Mouse (Mus musculus): ENCODE data around the gene Rxra. TPM values are rescaled to one million over a fixed set of nuclear protein-coding genes. Genes with fewer than 3 reads are reported as not detected.

Gene Rxra
- total RNA-seq, 1 experiment from 2014 or later: 47.8 TPM

GRCm38 (mm10) chr2:27764256-27764936 is 88.2 kb downstream of the Rxra start:
- no peak for DNase-seq

GRCm38 (mm10) chr2:27764937-27765319 is 88.7 kb downstream of the Rxra start:
- DNase-seq: peak; percentile 87

- no peak for DNase-seq
Observed at GRCm38 (mm10) chr2:27767773-27768172, 91.5 kb downstream of the Rxra start.

DNA sequence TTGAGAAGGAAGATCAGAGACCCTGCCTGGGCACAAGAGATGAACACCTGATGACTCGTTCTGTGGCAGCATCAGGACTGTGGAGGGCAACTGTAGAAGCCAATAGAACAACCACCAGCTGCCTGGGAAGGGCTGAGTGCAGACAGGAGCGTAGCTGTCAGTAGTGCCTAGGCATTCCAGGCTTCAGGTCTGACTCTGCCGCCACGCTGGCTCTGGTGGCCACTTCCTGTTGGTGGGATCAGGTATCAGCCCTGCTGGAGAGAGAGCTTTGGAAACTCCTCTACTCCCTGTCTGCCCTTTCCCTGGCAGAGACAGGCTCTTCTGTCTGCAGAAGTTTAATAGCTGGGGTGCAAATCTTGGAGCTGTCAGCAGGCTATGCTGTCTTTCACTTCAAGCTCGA is 93.5 kb downstream of the Rxra start:
- no peak for DNase-seq

DNA sequence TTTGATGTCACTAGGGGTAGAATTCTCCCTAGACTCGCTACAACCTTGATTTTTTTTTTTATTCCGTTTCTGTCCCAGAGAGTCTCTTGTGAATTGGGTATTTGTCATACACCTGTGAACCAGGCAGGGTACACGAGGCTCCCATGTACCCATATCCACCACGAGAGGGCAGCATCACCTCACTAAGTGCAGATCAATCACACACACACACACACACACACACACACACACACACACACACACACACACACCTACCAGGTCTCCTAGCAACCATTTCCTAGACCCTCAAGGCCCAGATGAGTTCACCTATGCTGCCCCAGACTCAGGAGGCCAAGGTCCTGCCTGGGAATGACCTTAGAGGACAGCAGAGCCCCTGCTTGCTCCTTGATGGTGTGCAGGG is 94.0 kb downstream of the Rxra start:
- DNase-seq: peak; percentile 70

GRCm38 (mm10) chr2:27771936-27772335 is 95.7 kb downstream of the Rxra start:
- peak; percentile 88 for DNase-seq

DNA sequence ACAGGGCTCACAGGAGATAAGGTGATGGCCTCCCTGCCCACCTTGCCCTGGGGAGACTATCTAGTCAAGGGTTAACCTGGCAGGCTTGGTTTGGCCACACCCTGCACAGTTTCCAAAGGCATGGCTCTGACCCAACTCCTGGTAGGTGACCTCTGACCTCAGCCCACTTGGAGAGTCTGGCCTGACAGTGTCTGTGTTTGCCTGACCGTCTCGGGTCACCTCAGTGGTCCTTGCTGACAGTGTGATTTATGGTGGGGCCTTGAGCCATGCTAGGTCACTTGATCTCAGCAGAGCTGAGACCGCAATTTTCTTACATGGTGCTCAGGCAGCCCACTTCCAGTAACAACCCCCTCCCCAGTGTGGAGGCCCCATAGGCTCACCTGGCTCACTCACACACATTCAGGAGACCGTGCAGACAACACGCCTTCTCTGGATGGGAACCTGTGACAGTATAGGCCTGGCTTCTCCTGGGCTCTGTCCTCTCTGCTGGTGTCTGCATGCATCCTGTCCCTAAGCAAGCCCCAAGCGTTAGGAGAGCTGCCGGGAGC is 96.7 kb downstream of the Rxra start:
- no peak for DNase-seq

DNA sequence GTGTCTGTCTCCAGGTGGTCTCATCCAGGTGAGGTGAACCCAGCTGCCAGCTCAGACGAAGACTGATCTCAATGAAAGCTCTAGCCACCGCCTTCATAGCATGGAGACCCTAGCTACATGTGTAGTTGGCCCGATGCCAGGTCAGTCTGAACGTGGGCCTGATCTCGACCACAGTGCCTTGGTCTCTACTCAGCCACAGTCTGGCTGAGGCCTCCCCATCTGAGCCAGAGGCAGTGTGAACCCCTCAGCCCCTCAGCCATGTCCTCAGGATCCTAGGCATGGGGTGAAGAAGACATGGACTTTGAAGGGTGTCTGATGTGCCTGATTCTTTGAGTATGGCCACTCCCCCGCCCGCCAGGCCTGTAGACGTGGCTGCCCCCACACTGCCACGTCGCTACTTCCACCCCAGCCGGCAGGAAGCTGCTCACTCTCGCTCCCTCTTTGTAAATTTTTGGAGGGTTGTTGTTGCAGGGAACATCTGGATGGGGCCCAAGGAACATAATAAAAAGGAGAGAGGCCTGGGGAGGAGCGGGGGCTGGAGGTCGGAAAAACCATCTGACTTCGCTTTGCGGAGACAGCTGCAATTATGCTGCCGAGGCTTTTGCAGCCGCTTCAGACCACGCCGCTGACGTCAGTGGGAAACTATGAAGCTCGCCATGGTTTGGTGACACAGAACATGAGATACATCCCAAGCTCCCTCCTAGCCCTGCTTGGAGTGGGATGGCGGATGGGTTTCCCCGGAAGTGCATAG is 97.9 kb downstream of the Rxra start:
- DNase-seq: no peak

- DNase-seq: no peak
Observed at GRCm38 (mm10) chr2:27775006-27775405, 98.8 kb downstream of the Rxra start.

- no peak for DNase-seq
Observed at GRCm38 (mm10) chr2:27775625-27776024, 99.4 kb downstream of the Rxra start.

DNA sequence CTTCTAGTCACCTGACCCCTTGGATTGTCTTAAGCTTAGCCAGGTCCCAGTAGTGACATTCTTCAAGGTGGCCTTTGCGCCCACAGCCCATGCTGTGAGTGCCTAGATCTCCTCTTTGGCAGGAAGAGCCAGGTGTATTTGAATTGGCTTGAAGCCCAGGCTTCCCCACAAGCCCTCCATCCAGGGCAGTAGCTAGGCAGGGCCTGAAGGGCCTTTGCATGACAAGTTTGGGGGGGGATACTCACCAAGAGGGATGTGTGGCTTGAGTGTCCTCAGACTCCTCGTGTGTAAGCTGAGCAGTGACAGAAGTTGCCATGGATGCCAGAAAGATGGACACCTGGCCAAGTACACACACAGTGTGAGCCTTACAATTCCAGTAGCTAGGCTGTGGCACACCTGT is 101.5 kb downstream of the Rxra start:
- no peak for DNase-seq

GRCm38 (mm10) chr2:27778289-27778688 is 102.0 kb downstream of the Rxra start:
- DNase-seq: no peak

- no peak for DNase-seq
Observed at GRCm38 (mm10) chr2:27779291-27779866, 103.1 kb downstream of the Rxra start.

DNA sequence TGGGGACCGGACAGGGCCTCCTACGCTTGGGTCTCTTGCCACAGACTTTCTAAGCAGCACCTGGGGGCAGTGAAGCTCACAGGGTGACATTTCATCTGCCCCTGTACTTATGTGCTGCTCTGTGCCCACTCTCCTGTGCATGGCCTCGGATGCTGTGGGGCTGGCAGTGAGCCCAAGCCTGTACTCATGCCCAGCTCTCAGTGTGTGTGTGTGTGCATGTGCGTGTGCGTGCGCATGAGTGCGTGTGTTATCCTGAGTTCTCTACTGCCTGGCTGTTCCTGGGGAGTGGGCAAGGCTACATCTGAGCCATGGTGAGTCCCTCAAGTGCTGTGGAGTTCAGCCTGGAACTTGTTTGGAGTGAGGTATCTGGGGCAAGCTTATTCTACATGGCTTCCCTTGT is 103.9 kb downstream of the Rxra start:
- DNase-seq: no peak

GRCm38 (mm10) chr2:27785363-27785762 is 109.1 kb downstream of the Rxra start:
- DNase-seq: no peak

DNA sequence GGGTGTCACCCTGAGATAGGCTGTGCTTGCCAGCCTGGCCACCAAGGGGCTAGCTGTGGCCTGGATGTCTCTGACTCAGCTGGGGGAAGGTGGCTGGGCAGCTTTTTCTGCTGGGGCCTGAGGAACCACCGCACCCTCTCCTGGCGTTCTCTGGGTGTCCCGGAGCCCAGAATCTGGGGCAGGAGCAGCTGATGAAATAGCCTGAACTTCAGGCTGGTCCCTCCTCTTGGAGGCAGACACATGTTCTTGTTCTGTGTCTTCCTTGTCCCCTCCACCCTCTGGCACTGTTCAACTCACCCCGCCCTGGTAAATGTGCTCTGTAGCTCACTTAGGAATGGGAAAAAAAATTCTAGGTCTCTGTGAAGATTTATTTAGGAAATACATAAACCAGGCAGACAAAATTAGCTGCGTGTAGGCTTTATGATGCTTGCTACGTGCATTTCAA is 109.8 kb downstream of the Rxra start:
- DNase-seq: no peak

DNA sequence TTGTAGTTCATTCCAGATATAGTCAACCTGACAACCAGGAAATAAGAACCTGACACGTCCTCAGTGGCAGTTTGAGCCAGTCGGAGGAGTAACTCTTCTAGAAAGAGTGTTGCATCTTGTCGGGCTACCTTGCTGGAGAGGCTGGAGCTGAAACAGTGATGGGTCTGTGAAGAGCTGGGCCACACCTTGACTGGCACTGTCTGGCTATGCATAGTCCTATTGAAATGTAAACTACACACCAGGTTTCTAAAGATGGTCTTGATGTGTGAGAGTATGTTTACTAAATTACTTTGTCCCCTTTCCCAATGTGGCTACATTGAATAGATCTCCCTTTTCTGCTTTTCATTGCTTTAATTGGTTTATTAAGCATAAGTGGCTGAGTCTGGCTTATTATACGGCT is 115.3 kb downstream of the Rxra start:
- DNase-seq: no peak

DNA sequence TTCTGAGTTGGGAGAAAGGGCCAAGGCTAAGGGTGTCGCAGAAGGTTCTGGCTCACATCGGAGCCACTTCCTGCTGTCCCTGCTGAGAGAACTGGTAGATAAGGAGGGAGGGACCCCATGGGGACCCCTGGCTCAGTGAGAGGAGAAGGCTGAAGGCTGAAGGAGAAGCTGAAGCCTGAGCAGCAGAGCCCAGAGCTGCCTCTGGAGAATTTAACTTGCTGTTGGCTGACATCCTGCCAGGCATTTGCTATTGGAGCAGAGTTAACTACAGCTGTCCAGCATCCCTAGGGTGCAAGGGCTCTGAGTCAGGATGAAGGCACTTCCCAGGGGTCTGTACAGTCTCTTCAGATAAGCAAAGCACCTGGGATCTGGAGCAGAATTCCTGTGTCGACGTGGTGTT is 122.8 kb downstream of the Rxra start:
- no peak for DNase-seq

DNA sequence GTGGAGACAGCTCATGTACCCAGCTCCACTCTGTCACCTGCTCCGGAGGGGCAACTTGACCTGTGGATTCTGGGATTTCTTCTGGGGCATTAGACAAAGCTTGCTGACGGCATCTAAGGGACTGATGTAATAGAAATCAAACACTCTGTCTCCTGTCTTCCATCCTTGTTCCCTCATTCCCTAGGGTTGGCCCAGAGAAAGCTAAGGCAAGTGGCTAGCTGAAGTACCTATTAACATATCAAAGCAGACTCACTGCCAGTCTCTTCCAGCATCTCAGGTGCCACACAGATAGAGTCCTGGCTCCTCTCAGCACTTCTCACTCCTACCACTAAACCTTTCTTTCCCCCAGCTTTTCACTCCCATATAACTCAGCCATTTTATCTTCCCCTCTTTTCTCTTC is 124.8 kb downstream of the Rxra start:
- no peak for DNase-seq

DNA sequence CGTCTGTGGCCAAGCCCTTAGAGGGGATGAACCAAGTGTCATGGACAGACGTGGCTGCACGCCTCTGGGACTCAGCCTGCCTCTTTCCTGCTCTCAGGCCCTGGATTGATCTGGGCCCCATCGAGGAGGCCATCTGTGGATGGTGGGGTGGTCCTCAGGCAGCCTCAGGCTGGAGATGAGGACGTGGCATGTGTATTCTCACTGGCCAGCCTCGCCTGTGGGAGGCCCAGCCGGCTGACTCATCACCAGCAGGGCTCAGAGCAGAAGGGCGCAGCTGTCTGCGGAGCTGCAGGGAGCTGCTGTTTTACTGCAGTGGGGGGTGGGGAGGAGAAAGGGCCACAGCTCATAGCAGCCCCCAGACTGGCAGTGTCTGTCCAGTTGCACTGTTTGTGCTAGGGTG is 126.3 kb downstream of the Rxra start:
- peak; percentile 68 for DNase-seq

DNA sequence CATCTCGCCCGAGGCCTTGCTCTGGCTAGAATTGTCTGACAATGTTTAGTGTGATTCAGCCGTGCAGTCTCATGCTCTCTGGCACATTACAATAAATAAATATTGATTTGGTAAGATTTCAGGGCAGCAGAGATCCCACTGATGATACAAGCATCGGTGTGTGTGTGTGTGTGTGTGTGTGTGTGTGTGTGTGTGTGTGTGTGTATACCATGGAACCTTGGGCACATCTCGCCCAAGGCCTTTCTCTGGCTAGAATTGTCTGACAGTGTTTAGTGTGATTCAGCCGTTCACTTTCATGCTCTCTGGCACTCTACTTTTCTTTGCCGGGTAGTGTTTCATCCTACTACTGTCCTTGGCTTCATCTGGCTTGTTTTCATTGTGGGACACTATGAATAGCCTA is 130.5 kb downstream of the Rxra start:
- DNase-seq: peak; percentile 36

DNA sequence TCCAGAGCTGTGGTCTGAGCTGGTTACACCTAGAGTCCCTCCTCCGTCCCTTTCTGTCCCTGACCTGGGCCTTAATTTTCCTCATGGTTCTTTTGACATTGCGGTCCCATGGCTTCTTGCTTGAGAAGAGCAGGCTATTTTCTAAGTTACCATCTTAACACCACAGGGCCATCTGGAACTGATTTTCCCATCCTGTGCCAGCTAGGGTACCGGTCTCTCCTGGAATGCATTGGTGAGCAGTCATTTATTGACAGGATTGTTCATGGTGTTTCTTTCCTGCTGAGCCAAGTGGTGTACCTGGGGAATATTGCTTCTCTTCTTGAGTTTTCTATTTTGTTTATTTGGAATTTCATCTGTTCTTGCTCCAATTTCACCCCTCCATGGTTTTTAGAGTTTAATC is 131.4 kb downstream of the Rxra start:
- no peak for DNase-seq

- DNase-seq: no peak
Observed at GRCm38 (mm10) chr2:27809897-27810296, 133.7 kb downstream of the Rxra start.

Measured in adrenal gland, postnatal 25 days (tissue).